Mouse (Mus musculus) megakaryocyte progenitor cell, adult 5-6 weeks (primary cell): ENCODE data around the gene Plcb2. TPM values are rescaled to one million over a fixed set of nuclear protein-coding genes. Genes with fewer than 3 reads are reported as not detected.

Source experiments
- ATAC-seq: replicated peaks from 2 replicates; pipeline ENCODE4 v1.8.0; 2016; ENCODE audit warnings: mild to moderate bottlenecking, moderate TSS enrichment, inconsistent platforms; ENCODE audit not compliant: poor library complexity
- total RNA-seq, 2 experiments: library from RNA; stranded (forward) in 1 of 2; stranded (reverse) in 1 of 2; fragments of 157-497, 149-512 nt in 1 of 2; fragments of 200-1000 nt in 1 of 2; gene quantifications; 2 replicates each; pipeline versions ENCODE4 v1.2.3 to v1.2.4; 2015 to 2017

Plcb2 gene
- total RNA-seq, 2 experiments from 2014 or later, result 61.1 to 80.9 TPM

DNA sequence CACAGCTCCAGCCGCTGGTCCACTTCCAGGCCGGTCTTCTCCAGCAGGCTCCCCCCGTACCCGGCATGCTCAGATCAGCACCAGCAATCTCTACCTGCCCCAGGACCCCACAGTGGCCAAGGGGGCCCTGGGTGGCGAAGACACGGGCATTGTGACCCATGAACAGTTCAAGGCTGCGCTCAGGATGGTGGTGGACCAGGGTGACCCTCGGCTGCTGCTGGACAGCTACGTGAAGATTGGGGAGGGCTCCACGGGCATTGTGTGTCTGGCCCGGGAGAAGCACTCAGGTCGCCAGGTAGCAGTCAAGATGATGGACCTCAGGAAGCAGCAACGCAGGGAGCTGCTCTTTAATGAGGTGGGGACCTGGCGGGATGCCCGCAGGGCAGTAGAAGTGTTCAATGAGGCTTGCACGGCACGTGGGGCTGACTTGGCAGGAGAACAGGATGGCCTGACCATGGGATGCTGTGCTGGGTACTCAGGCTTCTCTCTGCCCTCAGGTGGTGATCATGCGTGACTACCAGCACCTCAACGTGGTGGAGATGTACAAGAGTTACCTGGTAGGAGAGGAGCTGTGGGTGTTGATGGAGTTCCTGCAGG is 34.8 kb downstream of the Plcb2 start:
- no peak for ATAC-seq

DNA sequence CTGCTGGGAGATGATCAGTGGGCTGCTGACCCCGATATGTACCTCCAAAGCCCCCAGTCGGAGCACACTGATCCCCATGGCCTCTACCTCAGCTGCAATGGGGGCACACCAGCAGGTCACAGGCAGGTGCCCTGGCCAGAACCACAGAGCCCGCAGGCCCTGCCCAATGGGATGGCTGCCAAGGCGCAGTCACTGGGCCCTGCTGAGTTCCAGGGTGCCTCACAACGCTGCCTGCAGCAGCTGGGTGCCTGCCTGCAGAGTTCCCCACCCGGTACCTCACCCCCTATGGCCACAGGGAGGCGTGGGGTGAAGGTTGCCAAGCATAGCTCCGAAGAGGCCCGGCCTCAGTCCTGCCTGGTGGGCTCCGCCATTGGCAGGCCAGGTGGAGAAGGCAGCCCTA is 38.4 kb downstream of the Plcb2 start:
- peak; percentile 52 for ATAC-seq

DNA sequence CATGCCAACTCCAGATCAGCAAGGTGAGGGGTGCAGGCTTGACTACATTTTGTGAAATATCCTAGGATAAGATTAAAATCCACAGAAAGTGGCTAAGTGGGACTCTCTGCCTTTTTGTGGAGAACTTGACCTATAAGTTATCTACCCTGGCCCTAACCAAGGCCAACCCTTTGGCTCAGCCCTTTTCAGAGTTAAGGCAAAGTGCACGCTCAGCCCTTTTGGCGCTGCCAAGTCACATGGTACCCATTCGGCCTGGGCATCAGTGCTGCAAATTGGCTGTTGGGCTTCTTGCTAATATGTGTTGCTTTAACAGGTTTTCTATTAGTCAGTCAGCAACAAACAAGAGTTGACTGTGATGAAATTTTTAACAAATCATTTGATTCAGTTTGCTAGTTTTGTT is 40.4 kb downstream of the Plcb2 start:
- ATAC-seq, result no peak

DNA sequence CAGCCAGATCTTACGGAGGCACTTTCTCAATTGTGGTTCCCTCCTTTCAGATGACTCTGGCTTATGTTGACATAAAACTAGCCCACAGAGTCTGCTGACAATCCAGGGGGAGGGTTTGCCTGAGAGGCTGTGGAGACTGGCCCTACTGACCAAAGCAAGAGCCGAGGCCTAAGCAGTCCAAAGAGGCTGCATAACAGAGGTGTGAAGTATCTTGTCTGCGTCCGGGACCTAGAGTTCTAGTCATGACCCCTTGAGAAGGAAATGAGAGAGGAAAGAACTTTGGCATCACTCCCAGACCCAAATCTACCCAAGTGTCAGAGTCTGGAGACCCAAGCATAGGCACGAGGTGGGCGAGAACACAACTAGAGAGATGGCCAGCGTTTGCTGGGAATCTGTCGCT is 41.5 kb downstream of the Plcb2 start:
- 0 out of 2 replicates have a peak, but pooled peaks have one; percentile 32 for ATAC-seq

DNA sequence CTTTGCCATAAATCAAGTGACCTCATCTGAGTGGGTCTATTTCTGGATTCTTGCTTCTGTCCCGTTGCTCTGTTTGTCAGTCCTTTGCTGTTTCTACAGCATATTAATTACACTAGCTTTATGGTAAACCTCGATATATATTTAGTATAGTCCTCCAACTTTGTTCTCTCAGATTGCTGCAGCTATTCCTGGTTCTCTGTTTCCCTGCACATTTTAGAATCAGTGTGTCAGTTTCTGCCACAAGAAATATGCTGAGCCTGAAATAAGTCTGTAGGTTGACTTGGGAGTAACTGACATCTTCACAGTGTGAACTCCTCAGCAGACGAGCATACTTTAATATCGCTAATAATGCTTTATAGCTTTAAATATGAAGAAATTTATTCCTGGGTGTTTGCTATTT is 43.1 kb downstream of the Plcb2 start:
- ATAC-seq, result no peak

DNA sequence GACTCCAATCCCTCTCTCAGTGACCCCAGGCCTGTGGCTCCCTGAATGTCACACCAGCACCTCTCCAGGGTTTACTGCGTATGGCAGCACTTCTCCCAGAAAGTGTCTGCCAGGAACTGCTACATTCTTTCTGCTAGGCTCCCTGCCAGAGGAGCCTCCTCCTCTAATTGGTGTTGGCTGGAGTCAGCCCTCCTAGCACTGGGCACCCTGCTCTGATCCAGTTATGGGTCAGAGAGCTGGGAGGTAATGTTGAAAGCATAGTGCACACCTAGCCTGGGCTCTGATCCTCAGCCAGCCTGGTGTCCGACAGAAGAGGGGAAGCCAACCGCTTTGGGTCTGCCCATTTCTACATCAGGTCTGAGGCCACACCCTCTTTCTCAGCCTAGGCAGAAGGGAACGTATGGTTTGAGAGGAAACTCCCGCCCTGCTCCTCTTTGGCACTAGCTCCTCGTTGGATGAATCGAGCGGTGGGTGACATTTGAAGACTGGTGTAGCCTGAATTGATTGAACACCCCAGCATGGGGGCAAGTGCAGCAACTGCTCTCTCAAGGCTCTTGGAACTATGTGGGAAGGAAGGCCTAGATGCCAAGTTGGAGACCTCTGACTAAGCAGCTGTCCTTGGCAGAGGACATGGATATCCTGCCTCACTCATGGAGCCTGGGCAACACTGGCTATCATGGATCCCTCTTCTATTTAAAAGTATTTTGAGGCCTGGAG is 45.5 kb downstream of the Plcb2 start:
- ATAC-seq, result peak; percentile 63

DNA sequence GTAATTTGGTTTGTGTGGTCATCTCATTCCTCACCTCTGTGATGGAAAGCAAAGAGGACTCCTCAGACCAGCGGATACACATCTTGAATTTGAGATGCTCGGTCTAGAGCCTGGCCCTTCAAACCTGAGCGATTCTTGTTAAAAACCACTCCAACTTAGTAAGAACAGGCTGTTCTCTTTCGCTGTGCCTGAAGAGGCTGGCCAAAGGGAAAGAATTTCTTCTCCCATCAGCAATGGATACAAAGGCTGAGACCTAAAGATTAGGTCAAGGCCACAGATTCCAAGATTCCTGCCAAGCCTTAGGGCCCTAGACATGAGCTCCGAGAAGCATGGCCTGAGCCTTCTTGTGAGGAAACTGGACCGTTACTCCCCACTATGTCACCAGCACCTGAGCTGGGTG is 47.3 kb downstream of the Plcb2 start:
- no peak for ATAC-seq

DNA sequence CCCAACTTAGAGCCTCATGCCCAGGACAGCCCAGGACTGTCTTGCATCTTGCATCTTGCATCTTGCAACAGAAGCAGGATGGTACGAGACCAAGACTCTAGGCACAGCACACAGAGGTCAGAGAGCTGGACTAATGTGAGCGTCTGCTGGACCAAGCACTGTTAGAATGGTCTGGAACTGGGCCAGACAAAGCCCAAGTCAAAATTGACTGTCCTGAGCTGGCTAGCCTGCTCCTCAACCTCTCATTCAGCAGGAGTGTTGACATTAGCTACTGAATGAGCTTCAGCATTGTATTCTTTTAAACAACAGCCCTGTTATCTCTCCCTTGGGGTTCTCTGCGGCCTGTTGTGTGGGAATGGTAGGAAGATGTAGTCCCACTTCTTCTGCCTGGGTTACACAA is 48.7 kb downstream of the Plcb2 start:
- no peak for ATAC-seq

DNA sequence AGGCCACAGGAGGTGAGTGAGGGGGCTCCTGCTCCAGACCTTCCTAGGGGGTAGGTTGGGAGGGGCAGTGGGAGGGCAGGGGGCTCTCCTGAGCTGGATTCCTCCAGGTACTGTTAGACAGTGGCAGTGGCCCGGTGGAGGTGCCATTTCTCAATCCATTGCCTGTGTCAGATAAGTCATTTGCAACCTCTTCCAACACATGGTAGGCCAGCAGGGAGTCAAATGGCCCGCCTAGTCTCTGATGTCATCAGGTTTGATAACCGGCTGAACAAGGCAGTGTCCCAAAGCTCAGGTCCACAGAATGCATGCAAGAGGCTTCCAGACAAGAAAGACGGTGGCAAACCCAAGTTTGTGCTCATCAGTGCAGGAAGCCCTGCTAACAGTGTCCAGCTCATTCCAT is 50.4 kb downstream of the Plcb2 start:
- ATAC-seq, result peak; percentile 72

DNA sequence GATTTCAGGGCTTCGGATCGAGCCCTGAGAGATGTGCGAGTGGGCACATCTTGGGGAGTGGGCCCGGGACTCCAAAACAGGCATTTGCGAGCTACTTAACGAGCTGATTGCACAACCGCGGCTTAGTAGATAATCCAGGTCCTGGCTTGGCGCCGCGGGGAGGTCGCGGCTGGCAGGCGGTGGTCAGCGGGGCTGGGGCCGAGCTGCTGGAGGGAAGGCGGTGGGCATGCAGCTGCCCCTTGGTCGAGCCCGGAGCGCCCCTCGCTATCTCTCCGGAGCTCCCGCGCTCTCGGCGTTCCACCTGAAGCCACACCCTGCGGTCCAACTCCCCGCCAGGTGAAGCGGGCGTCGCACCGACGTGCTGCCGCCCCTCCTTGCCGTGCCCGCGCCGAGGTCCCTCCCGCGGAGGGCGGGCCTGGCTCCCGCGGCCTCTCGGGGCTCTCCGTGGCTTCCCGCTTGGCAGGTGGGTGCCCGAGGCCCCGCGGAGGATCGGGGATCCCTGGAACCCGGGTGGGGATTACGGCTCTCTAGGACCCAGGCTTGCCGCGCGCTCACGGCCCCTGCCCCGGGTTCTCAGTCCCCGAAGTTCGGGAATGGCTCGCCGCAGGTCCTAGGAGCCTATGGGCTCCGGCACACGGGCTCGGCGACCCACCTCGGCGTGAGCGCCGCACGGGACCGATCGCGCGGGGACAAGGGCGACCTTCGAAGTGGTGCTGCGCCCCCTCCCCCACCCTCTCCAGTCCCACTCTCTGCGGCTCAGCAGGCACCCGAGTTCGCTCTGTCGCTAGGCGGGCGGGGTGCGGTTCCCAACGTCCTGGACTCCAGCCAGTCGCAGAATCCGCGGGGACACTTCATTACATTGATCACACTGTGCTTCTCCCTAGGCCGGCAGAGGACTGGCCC is 51.1 kb downstream of the Plcb2 start:
- ATAC-seq, result peak; percentile 42

DNA sequence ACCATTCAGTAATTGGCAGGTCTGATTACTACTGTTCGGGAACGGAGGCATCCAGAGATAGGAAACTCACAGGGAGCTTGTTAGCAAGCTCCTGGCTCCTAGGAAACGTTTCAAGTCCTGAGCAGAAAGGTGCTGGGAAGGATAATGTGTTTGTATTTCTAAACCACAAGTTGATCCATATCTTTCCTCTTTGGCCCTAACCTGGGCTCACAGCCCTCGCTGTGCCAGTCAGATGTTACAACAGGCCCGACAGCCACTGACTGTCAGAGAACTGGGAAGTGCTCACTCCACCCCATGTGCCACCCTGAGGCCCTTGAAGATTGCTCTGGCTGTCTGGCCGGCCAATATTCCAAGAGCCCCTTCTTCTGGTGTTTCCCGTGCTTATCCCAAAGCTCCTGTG is 53.7 kb downstream of the Plcb2 start:
- ATAC-seq, result no peak

DNA sequence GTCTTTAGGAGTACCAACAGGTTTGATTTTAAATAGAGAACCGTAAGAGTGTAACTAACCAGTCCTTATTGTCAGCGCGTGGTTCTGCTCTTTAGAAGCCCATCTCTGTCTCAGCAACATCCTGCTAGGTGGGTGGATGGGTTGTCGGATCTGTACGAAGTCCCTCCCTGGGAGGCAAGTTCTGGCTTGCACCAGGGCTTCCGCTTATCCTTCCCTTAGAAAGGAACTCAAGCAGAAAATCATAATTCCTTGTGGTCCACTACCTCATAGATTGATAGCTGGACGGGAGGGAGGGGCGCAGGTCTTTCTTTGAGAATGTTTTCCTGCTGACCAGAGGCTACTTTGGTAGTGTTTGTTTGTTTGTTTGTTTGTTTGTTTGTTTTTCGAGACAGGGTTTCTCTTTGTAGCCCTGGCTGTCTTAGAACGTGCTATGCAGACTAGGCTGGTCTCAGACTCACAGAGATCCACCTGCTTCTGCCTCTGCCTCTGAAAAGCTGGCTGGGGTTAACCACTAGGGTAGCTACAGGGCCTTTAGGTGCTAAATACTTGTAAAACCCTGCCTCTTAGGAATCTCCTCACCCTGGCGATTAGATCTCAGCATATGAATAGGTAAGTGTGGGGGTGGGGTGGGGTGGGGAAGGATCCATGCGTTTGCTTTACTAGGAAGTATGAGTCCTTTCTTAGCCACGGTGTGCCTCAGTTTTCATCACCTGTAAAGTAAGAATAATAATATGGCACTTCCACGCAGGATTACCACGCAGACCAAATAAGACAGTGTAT is 54.4 kb downstream of the Plcb2 start:
- ATAC-seq, result no peak

DNA sequence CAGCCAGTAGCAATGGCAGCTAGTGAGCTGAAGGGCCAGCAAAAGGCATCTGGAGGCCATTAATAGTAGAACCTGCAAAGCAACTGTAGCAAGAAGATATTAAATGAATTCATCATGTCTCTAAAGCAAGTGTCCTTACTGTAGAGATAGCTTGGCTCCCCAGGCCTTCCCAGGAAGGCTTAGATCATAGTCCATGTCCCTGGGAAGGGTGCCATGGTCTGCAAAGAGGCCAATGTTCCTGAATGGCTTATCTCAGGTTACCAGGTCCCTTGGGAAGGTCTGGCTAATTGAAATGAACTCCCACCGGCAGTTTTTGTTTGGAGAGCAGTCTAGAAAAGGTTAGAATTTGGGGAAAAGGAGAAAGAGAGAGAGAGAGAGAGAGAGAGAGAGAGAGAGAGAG is 56.5 kb downstream of the Plcb2 start:
- ATAC-seq, result no peak

DNA sequence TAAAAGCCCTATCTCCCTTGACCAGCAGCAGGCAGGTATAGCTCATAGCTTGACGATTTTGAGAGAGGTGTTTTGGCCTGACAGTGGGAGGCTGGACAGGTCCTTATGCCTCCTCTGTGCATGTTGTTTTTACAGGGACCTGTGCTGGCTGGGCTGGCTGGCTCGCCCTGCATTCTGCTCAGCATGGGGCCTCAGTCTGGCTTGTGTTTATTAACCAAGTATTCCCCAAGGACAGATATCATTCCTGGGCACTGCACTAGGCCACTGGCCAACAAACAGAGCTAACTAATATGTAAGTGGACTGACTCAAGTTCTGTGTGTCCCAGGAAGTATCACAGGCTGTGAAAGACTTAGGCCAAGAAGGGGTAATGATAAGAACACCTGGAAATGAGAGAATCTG is 58.5 kb downstream of the Plcb2 start:
- no peak for ATAC-seq

DNA sequence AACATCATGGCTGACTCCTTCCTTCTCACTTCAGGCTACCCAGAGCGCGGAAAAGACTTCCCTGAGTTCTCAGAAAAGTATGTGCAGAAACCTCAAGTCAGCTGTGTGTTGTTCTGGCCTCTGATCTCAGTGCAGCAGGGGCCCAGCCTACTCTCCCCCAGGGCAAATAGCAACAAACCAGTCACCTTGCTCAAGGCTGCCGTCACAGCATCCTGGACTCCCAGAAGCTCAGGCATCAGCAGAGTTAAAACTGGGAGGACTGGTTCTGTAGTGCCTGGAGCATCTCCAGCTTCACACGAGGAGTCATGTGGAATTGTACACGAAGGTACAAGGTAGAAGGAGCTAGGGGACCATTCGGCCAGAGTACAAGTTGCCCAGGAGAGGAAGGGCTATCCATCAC is 59.0 kb downstream of the Plcb2 start:
- ATAC-seq, result no peak

DNA sequence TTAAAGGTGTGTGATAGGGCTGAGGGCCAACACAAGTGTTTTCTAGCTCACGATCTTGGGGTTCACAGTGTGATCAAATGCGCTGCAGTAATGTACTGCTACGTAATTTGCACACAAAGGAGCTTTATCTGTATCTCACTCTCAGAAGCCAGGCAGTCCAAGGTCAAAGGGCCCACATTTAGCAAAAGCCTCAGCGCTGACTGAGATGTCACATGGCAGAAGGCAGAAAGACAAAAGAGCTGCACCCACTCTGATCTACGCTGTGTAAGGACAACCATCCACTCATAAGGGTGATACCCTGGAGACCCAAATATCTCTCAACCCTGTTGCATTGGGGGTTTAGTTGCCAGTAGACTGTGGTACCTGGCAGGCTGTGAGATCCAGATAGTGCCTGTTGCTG is 61.1 kb downstream of the Plcb2 start:
- no peak for ATAC-seq

DNA sequence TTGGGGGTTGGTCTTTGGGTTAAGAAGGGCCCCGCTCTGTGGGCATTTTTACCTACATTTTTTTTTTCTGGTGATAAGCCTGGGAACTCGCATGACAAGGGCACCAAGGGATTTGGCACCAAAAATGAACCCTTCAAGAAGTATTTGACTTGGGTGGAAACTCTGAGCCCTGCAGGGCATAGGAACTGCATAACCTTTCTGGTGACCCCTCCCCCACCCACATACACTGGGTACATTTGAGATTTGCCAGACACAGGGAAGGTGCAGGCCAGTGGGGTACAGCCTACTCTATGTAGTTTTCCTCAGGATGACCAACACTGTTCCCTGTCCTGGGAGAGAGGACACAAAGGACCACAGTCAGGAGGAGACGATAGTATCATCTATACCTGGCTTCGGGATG is 62.6 kb downstream of the Plcb2 start:
- no peak for ATAC-seq

DNA sequence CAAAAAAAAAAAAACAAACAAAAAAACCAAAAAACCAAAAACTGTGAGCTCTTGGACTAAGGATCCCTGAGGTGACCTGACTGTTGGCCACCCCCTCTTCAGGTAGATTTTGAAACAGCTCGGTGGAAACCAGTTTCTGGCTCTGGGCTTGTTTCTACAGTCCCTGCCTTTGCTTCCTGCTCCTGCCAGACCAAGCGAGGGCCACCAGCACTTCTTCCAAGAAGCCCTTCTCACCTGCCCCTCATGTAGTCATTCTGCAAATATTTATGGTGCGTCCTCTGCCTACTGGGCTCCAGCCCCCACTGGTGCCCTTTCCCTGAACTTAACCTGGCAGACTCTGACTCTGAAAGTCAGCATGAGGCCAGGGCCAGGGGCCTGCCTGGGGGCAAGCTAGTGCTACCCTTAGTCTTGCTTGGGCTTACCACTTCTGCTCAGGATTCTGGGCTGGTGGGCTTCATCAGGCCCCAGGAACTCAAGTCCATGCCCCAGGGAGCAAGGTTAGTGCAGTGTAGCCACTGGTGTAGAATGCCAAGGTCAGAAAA is 63.2 kb downstream of the Plcb2 start:
- no peak for ATAC-seq

DNA sequence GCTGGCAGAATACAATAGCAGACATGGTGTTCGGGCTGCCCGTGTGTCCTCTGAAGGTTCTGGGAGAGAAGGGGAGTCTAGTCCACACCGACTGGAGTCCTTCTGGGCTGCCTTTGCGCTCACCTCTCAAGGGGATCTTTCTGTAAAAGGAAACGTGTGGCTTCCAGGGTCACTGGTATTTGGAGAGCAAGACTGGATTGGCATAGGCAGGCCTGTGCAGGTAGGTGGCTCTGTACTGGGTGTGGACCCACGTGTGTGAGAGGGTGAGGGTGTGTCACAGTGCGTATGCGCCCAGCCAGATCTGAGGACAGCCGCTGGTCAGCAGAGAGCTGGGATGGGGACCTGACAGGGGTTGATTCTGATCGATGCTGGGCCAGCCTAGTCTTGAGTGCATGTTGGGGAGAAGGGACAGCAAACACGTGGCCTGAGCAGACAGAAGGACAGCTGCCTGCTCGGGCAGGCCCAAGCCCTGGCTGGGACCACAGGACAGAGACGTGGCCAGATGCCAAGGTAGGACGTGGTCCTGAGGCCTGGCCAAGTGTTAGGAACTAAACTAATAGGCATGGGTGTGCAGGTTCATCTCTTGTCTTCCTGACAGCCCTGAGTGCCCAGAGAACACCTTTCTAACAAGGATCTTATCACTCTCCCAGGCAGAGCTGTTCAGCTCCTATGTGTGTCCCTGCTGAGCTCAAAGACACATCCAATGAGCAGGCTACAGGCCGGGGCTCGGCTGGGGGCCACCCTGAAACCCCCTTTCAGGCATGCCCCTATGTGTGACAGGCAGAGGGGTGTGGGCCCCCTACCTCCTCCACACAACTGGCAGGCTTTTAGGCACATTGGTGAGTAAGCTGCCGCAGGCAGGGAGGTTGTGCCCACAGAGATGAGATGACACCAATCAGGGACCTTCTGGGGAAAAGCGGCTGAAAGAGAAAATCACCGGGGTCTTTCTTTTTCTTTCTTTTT is 64.2 kb downstream of the Plcb2 start:
- no peak for ATAC-seq
